Mouse (Mus musculus) forebrain, postnatal 0 days (tissue): ENCODE results near the gene 1110008L16Rik. TPM values are rescaled to one million over a fixed set of nuclear protein-coding genes. Genes with fewer than 3 reads are reported as not detected.
"Not testable (repeated sequence)": the region's sequence is repeated elsewhere in the genome, so short reads cannot be mapped to it uniquely, and the experiment has no call there.

Source experiments
- ATAC-seq: fragments of 200-750 bp; cut with Nextera tagmentation; 2 replicates; pipeline ENCODE4 v1.8.0; 2017; ENCODE audit warnings: mild to moderate bottlenecking, moderate library complexity
- DNase-seq: peaks from one replicate; pipeline ENCODE4 v3.0.0-alpha.2; 2015
- H3K27ac ChIP-seq: fragments of 300-500 bp; sonication (generic); 2 replicates; pipeline ENCODE4 v1.5.1; 2014; ENCODE audit warnings: low read depth, mild to moderate bottlenecking, antibody characterized with exemption, low read length, moderate library complexity, mixed read lengths
- H3K27me3 ChIP-seq: fragments of 300-500 bp; sonication (generic); 2 replicates; pipeline ENCODE4 v1.6.1; 2014; ENCODE audit warnings: mild to moderate bottlenecking, low read length, mixed read lengths; ENCODE audit not compliant: insufficient read depth
- H3K36me3 ChIP-seq: fragments of 300-500 bp; sonication (generic); 2 replicates; pipeline ENCODE4 v1.6.1; 2014; ENCODE audit warnings: mild to moderate bottlenecking, moderate library complexity; ENCODE audit not compliant: insufficient read depth
- H3K4me1 ChIP-seq: fragments of 300-500 bp; sonication (generic); 2 replicates; pipeline ENCODE4 v1.6.1; 2014; ENCODE audit warnings: antibody characterized with exemption; ENCODE audit not compliant: insufficient read depth
- H3K4me2 ChIP-seq: fragments of 300-500 bp; sonication (generic); 2 replicates; pipeline ENCODE4 v1.6.1; 2014; ENCODE audit warnings: low read depth, mild to moderate bottlenecking, moderate library complexity
- H3K4me3 ChIP-seq: fragments of 300-500 bp; sonication (generic); 2 replicates; pipeline ENCODE4 v1.5.1; 2014; ENCODE audit warnings: low read depth, low read length, mixed read lengths
- H3K9ac ChIP-seq: fragments of 300-500 bp; sonication (generic); 2 replicates; pipeline ENCODE4 v1.6.1; 2014; ENCODE audit warnings: mild to moderate bottlenecking
- H3K9me3 ChIP-seq: fragments of 300-500 bp; sonication (generic); 2 replicates; pipeline ENCODE4 v1.6.1; 2016; ENCODE audit warnings: low read length
- CTCF ChIP-seq: sonication (generic); IDR thresholded peaks from 2 replicates; pipeline ENCODE4 v1.5.1; 2016; ENCODE audit warnings: antibody characterized with exemption, control low read depth, low read depth
- WGBS: fragments of 180-500 bp; shearing (Covaris S2); extraction: QIAGEN DNeasy Blood & Tissue Kit; methylation state at CpG from one replicate; pipeline ENCODE4 v1.1.7; 2014; 5-methylcytosine and 5-hydroxymethylcytosine counted together
- polyA plus RNA-seq: library from polyadenylated mRNA; unstranded; fragments of >200 nt; fragmentation: Nextera tagmentation; extraction: Ambion mirVana; gene quantifications from 2 replicates; pipeline ENCODE4 v1.2.1, GENCODE M21; 2015
- total RNA-seq: library from RNA; depleted of rRNA; stranded (reverse); fragments of >200 nt; gene quantifications from 2 replicates; pipeline ENCODE4 v1.2.3, GENCODE M21; 2014

Gene 1110008L16Rik
- total and polyA plus RNA-seq, 2 experiments from 2014 or later = 11.9 to 15.6 TPM

- no peak for DNase-seq
- no peaks in the 10 kb centered on the region for H3K36me3 ChIP-seq
- no peak for ATAC-seq
These were observed 92.7 kb downstream of the 1110008L16Rik start for GRCm38 (mm10) chr12:55392120-55392519.

GRCm38 (mm10) chr12:55392733-55393577 is 93.6 kb downstream of the 1110008L16Rik start:
- H3K27ac ChIP-seq = no peak overlapping the region
- 85% methylated on average over 11 of the region's 11 CpGs for WGBS
- no peak overlapping the region for H3K4me3 ChIP-seq
- ATAC-seq (no peak), DNase-seq (no peak)
- no peak overlapping the region for H3K4me2 ChIP-seq
- no peaks in the 10 kb centered on the region for H3K27me3 ChIP-seq
- no peaks in the 10 kb centered on the region for H3K4me1 ChIP-seq
- H3K9me3 ChIP-seq = no peaks in the 10 kb centered on the region
- no peak overlapping the region for H3K9ac ChIP-seq
- H3K36me3 ChIP-seq = no peaks in the 10 kb centered on the region
- no peak for TF ChIP-seq CTCF

More at GRCm38 (mm10) chr12:55392120-55392519, 92.7 kb downstream of the 1110008L16Rik start:
- Histone ChIP-seq H3K27me3 (no peaks in the 10 kb centered on the region), H3K9ac (no peak overlapping the region), H3K4me2 (no peak overlapping the region), H3K4me3 (no peak overlapping the region), H3K27ac (no peak overlapping the region), H3K4me1 (no peaks in the 10 kb centered on the region), H3K9me3 (no peaks in the 10 kb centered on the region)
- TF ChIP-seq CTCF = no peak

DNA sequence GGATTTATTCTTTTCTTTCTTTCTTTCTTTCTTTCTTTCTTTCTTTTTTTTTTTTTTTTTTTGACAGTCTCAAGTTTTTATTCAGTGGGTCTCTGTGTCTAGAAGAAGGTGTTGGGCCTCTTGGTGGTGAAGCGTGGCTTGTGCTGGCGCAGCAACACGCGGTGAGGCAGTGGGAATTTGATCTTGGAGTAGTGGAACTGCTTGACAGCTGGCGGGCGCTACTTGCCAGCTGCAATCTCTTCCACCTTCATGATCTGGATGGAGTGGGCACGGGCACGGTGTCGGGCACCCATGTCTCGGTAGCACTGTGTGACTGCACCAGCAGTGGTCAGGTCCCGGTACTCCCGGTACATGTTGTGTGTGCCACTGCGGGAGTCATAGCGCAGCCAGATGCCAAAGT is 96.2 kb downstream of the 1110008L16Rik start:
- 92% methylated on average over 14 of the region's 14 CpGs for WGBS
- H3K36me3 ChIP-seq, DNase-seq: not testable (repeated sequence)

GRCm38 (mm10) chr12:55396536-55396935 is 97.2 kb downstream of the 1110008L16Rik start:
- 93% methylated on average over 4 of the region's 4 CpGs for WGBS
- H3K27ac ChIP-seq = no peak overlapping the region
- no peak overlapping the region for H3K9ac ChIP-seq
- no peak for TF ChIP-seq CTCF
- no peaks in the 10 kb centered on the region for H3K36me3 ChIP-seq
- H3K9me3 ChIP-seq = no peaks in the 10 kb centered on the region
- H3K4me1 ChIP-seq = peaks cover 10% of the 10 kb centered on the region
- no peak for DNase-seq
- H3K4me2 ChIP-seq = no peak overlapping the region
- H3K4me3 ChIP-seq = no peak overlapping the region
- no peak for ATAC-seq
- H3K27me3 ChIP-seq = no peaks in the 10 kb centered on the region

More for the DNA sequence above, 96.2 kb downstream of the 1110008L16Rik start:
- not testable (repeated sequence) for H3K4me2 ChIP-seq, H3K4me3 ChIP-seq, H3K27ac ChIP-seq, H3K27me3 ChIP-seq, H3K9me3 ChIP-seq, H3K9ac ChIP-seq, ATAC-seq, H3K4me1 ChIP-seq

DNA sequence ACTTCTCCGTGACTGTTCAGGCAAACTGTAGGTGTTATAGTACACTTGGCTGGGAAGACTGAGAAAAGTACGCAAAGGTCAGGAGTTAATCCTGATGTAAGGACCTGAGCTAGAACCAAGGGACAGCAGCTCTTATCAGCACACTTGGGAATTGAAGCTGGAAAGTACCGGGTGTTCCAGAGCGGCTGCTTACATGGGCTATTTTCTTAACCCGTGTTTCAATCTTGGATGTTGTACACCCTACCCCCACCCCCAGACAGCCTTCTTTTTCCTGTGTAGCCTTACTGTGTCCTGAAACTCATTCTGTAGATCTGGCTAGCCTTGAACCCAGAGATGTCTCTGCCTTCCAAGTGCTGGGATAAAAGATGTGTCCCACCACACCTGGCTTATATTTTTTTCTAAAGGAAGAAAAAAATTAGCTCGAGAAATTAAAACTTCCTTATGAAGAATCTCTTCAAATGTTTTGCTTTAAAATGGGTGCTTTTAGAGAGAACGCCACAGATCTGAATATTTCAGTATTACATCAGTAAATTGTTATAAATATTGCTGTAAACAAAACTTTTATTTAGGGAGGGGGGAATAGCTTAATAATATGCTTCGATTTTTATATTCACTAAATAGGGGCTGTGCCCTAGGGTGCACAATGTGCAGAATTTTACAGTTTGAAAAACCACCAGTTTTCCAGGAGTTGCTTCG is 98.3 kb downstream of the 1110008L16Rik start:
- H3K27me3 ChIP-seq = no peaks in the 10 kb centered on the region
- 72% methylated on average over 9 of the region's 9 CpGs for WGBS
- H3K4me1 ChIP-seq = peaks cover 10% of the 10 kb centered on the region
- peak overlapping the region; percentile 82 for H3K4me2 ChIP-seq
- no peak for TF ChIP-seq CTCF
- H3K9ac ChIP-seq = peak overlapping the region; percentile 74; the same call in 1 of the 2 replicates
- H3K4me3 ChIP-seq = peak overlapping the region; percentile 69
- no peak for ATAC-seq
- no peak for DNase-seq
- peak overlapping the region; percentile 81 for H3K27ac ChIP-seq
- H3K9me3 ChIP-seq = no peaks in the 10 kb centered on the region
- H3K36me3 ChIP-seq = no peaks in the 10 kb centered on the region

DNA sequence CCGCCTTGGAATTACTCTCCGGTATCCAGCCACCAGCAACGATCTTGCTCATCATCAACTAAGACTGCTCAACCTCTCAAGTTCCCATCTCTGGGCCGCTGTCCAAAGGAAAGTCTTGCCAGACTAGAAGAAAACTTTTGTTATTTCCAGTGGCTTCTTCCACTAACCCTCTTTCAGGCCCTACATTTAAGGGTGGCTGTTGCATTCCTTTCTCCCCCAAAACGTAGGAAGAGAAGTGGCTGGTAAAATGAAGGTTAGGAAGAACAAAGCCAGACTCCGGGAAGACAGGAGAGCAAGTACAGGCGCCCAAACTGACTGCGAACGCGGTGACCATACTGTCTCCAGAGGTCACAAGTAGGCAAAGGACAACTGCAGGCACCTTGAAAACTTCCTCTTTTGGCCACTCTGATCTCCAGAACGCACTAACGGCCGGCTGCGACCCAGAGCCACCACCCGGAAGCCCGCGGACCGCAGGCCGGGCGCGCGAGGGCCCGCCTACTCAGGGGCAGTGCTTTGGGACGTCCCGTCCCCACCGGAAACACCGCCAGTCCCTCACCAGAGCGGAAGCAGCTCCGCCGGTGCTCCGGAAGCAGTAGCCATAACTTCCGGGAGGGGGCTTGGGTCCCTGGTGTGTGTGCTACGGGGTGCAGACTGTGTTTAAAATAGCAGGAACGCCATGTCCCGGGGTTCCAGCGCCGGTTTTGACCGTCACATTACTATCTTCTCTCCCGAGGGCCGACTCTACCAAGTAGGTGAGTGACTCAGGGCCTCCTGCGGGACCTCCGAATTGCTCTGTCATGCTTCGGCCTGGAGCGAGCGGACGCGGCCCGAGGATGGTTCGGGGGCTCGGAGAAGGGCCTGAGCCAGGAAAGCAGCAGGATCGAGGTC is 99.1 kb downstream of the 1110008L16Rik start:
- Histone ChIP-seq H3K9me3 (no peaks in the 10 kb centered on the region), H3K4me1 (peaks cover 10% of the 10 kb centered on the region), H3K27me3 (no peaks in the 10 kb centered on the region), H3K4me2 (peak overlapping the region; percentile 82), H3K27ac (peak overlapping the region; percentile 81), H3K4me3 (peak overlapping the region; percentile 69), H3K9ac (peak overlapping the region; percentile 74), H3K36me3 (no peaks in the 10 kb centered on the region)
- TF ChIP-seq CTCF = peak; percentile 34
- 2% methylated on average over 51 of the region's 51 CpGs for WGBS
- ATAC-seq (peak; percentile 100), DNase-seq (peak; percentile 94)
